Mouse (Mus musculus) stomach, embryonic 16.5 days (tissue): Measurements from ENCODE around the gene Ddit4. TPM values are rescaled to one million over a fixed set of nuclear protein-coding genes. Genes with fewer than 3 reads are reported as not detected.

ENCODE experiments used
- ATAC-seq: fragments of 200-750 bp; cut with Nextera tagmentation; 2 replicates; pipeline ENCODE4 v1.8.0; 2017; ENCODE audit warnings: moderate number of reproducible peaks, moderate TSS enrichment; ENCODE audit not compliant: insufficient read depth, low FRiP score
- H3K27ac ChIP-seq: fragments of 300-500 bp; sonication (generic); 2 replicates; pipeline ENCODE4 v1.5.1; 2014; ENCODE audit warnings: low read length
- H3K27me3 ChIP-seq: fragments of 300-500 bp; sonication (generic); 2 replicates; pipeline ENCODE4 v1.6.1; 2014; ENCODE audit warnings: low read length, control low read depth, mixed read lengths; ENCODE audit not compliant: control insufficient read depth, insufficient read depth
- H3K36me3 ChIP-seq: fragments of 300-500 bp; sonication (generic); 2 replicates; pipeline ENCODE4 v1.6.1; 2014; ENCODE audit warnings: low read length; ENCODE audit not compliant: control insufficient read depth, insufficient read depth
- H3K4me1 ChIP-seq: fragments of 300-500 bp; sonication (generic); 2 replicates; pipeline ENCODE4 v1.6.1; 2014; ENCODE audit warnings: low read length, control low read depth, mixed read lengths; ENCODE audit not compliant: control insufficient read depth, insufficient read depth
- H3K4me2 ChIP-seq: fragments of 300-500 bp; sonication (generic); 2 replicates; pipeline ENCODE4 v1.6.1; 2014; ENCODE audit warnings: low read depth, low read length, mixed read lengths
- H3K4me3 ChIP-seq: fragments of 300-500 bp; sonication (generic); replicated peaks from 2 replicates; pipeline ENCODE4 v1.5.1; 2014; ENCODE audit warnings: mild to moderate bottlenecking, low read length
- H3K9ac ChIP-seq: fragments of 300-500 bp; sonication (generic); 2 replicates; pipeline ENCODE4 v1.6.1; 2014; ENCODE audit warnings: low read length
- H3K9me3 ChIP-seq: fragments of 300-500 bp; sonication (generic); replicated peaks from 2 replicates; pipeline ENCODE4 v1.6.1; 2016; ENCODE audit warnings: low read length, control low read depth; ENCODE audit not compliant: control insufficient read depth
- WGBS: fragments of 180-500 bp; shearing (Covaris S2); extraction: QIAGEN DNeasy Blood & Tissue Kit; methylation state at CpG from one replicate; pipeline ENCODE4 v1.1.7; 2014; 5-methylcytosine and 5-hydroxymethylcytosine counted together
- polyA plus RNA-seq: library from polyadenylated mRNA; unstranded; fragments of >200 nt; fragmentation: Nextera tagmentation; extraction: Ambion mirVana; gene quantifications from 2 replicates; pipeline ENCODE4 v1.2.1, GENCODE M21; 2015

Ddit4 gene
- polyA plus RNA-seq, 1 experiment from 2014 or later = 34.8 TPM

GRCm38 (mm10) chr10:59907080-59907609 lies 44.5 kb downstream of the Ddit4 start:
- Histone ChIP-seq H3K4me2 (no peak overlapping the region), H3K9ac (peak overlapping the region; percentile 63; the same call in 1 of the 2 replicates), H3K4me3 (no peak overlapping the region), H3K27ac (peak overlapping the region; percentile 91), H3K9me3 (no peaks in the 10 kb centered on the region), H3K27me3 (no peaks in the 10 kb centered on the region), H3K4me1 (peaks cover 59% of the 10 kb centered on the region), H3K36me3 (no peaks in the 10 kb centered on the region)
- peak; percentile 31 for ATAC-seq
- WGBS = 37% methylated on average over 3 of the region's 3 CpGs

DNA sequence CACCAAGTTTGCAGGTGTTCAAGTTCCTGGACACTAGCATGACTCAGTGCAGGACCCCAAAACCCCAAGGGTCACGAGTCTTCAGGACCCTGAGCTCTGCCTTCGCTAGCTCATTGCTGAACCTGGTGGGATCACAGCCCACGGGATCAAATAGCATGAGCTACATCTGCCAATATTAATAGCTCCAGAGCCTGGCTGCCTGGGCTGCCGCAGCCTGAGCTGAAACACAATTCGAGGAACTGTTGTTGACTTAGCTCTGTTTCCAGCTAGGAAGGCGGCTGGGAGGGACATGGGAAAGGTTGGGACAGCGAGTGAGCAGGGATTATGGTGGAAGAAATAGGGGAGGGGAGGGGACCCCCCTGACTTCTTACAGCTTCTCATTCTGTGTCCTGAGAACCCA lies 48.5 kb downstream of the Ddit4 start:
- no peaks in the 10 kb centered on the region for H3K27me3 ChIP-seq
- no peaks in the 10 kb centered on the region for H3K36me3 ChIP-seq
- no peak for ATAC-seq
- H3K9me3 ChIP-seq = no peaks in the 10 kb centered on the region
- H3K4me2 ChIP-seq = no peak overlapping the region
- no peak overlapping the region for H3K4me3 ChIP-seq
- H3K4me1 ChIP-seq = peaks cover 60% of the 10 kb centered on the region
- H3K27ac ChIP-seq = peak overlapping the region; percentile 96
- 38% methylated on average over 7 of the region's 7 CpGs for WGBS
- H3K9ac ChIP-seq = no peak overlapping the region

- H3K36me3 ChIP-seq = 0 out of 2 replicates have a peak, but pooled peaks cover 3% of the 10 kb centered on the region
- H3K4me1 ChIP-seq = peaks cover 57% of the 10 kb centered on the region
- ATAC-seq = no peak
- H3K4me2 ChIP-seq = no peak overlapping the region
- no peaks in the 10 kb centered on the region for H3K27me3 ChIP-seq
- WGBS = 47% methylated on average over 8 of the region's 8 CpGs
- no peaks in the 10 kb centered on the region for H3K9me3 ChIP-seq
- peak overlapping the region; percentile 96 for H3K27ac ChIP-seq
- peak overlapping the region; percentile 49 for H3K9ac ChIP-seq
- no peak overlapping the region for H3K4me3 ChIP-seq
These were observed 49.0 kb downstream of the Ddit4 start for GRCm38 (mm10) chr10:59902606-59902990.

GRCm38 (mm10) chr10:59901986-59902605 lies 49.5 kb downstream of the Ddit4 start:
- Histone ChIP-seq H3K4me2 (no peak overlapping the region), H3K4me3 (no peak overlapping the region), H3K27me3 (no peaks in the 10 kb centered on the region), H3K36me3 (0 out of 2 replicates have a peak, but pooled peaks cover 3% of the 10 kb centered on the region), H3K9me3 (no peaks in the 10 kb centered on the region), H3K27ac (peak overlapping the region; percentile 96), H3K4me1 (peaks cover 52% of the 10 kb centered on the region), H3K9ac (peak overlapping the region; percentile 49)
- ATAC-seq = no peak
- 61% methylated on average over 8 of the region's 8 CpGs for WGBS

DNA sequence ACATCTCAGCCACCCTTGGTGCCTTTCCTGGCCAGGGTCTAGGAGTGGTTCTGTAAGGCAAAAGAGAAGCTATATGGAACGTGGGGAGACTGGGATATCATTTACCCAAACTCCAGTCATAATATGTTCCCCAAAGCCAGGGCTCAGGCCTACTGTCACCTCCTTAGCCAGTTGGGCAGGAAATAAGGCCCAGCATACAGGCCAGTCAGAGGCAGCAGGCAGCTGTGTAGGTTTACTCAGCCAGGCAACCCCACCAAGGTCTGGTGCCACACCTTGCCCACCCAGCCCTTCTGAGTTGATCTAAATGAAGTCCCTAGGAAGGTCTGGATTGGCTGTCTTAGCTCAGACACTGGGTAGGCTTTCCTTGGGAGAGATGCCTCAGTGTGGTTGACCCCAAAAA lies 50.2 kb downstream of the Ddit4 start:
- 78% methylated on average over 1 of the region's 1 CpGs for WGBS
- no peak overlapping the region for H3K4me2 ChIP-seq
- H3K4me3 ChIP-seq = no peak overlapping the region
- ATAC-seq = no peak
- H3K27me3 ChIP-seq = no peaks in the 10 kb centered on the region
- 0 out of 2 replicates have a peak, but pooled peaks cover 7% of the 10 kb centered on the region for H3K36me3 ChIP-seq
- H3K27ac ChIP-seq = peak overlapping the region; percentile 96; the same call in 1 of the 2 replicates
- no peaks in the 10 kb centered on the region for H3K9me3 ChIP-seq
- peaks cover 51% of the 10 kb centered on the region for H3K4me1 ChIP-seq
- no peak overlapping the region for H3K9ac ChIP-seq

DNA sequence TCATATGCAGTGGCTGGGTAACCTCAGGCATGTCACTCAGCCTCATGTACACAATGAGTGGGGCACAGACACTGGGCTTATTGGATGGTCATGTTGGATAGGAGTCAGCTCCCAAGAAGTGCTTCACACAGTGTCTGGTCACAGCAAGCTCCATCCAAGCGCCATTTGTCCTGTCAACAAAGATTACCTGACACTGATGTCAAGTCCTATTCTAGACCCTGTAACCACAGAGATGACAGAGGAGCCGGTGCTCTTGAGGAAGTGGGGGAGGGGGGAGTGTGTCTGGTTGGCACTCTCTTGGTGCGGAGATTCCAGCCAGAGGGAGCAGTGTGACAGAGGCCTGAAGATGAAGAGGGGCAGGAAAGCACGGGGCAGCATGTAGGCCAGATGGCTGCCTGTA lies 50.7 kb downstream of the Ddit4 start:
- Histone ChIP-seq H3K36me3 (0 out of 2 replicates have a peak, but pooled peaks cover 7% of the 10 kb centered on the region), H3K4me2 (no peak overlapping the region), H3K9ac (0 out of 2 replicates have a peak overlapping the region, but pooled peaks have one; percentile 29), H3K4me3 (no peak overlapping the region), H3K4me1 (peaks cover 51% of the 10 kb centered on the region), H3K27me3 (no peaks in the 10 kb centered on the region), H3K9me3 (no peaks in the 10 kb centered on the region), H3K27ac (peak overlapping the region; percentile 96)
- no peak for ATAC-seq
- 54% methylated on average over 4 of the region's 4 CpGs for WGBS

- Histone ChIP-seq H3K4me2 (peak overlapping the region; percentile 39), H3K4me1 (peaks cover 51% of the 10 kb centered on the region), H3K27me3 (no peaks in the 10 kb centered on the region), H3K9ac (peak overlapping the region; percentile 57), H3K9me3 (no peaks in the 10 kb centered on the region), H3K36me3 (peaks cover 14% of the 10 kb centered on the region; the same call in 1 of the 2 replicates), H3K27ac (peak overlapping the region; percentile 96), H3K4me3 (0 out of 2 replicates have a peak overlapping the region, but pooled peaks have one; percentile 4)
- ATAC-seq = no peak
- 23% methylated on average over 4 of the region's 4 CpGs for WGBS
These were observed 51.5 kb downstream of the Ddit4 start for GRCm38 (mm10) chr10:59900174-59900435.

Other genes starting within 250 kb of the Ddit4 start
- gene Micu1, start 249.4 kb downstream of the Ddit4 start, polyA plus RNA-seq = 74.1 and 77.5 TPM in 2 replicates
- gene Dnajb12, start 72.3 kb downstream of the Ddit4 start, polyA plus RNA-seq = 20.4 and 26.1 TPM in 2 replicates
- 45.2 and 46.2 TPM in 2 replicates for gene Ascc1, start 51.0 kb upstream of the Ddit4 start, polyA plus RNA-seq
- gene Anapc16, start 51.3 kb upstream of the Ddit4 start, polyA plus RNA-seq = 75.6 and 90.7 TPM in 2 replicates
- 6.3 and 6.6 TPM in 2 replicates for gene Spock2, start 154.4 kb upstream of the Ddit4 start, polyA plus RNA-seq